ENCODE assay signal across 10 mouse cellular contexts in genomic region chr7:137315544-137315940, GRCm38 (mm10). TPM values are rescaled to one million over a fixed set of nuclear protein-coding genes. Genes with fewer than 3 reads are reported as not detected.
A peak's percentile ranks its signal among the peaks of the same experiment; 100 is the strongest.
DNase-seq lines count a peak whose midpoint lies in the region; ATAC-seq and TF ChIP-seq lines count a peak whose summit lies in the region.
"Had no signal": no experiment of that assay in that cellular context is flagged by ENCODE, and none has a peak within 500 bp of the region (broad histone marks: within the 10 kb centered on the region; RNA-seq: fewer than 3 reads in every experiment).

No protein-coding gene starts in this region.

- 0 out of 2 replicates have a peak overlapping the region, but pooled peaks have one; percentile 6 for H3K4me3 ChIP-seq in lung, embryonic 14.5 days (ENCODE audit: low read depth, low read length)
- no peak overlapping the region for H3K4me3 ChIP-seq in lung, adult 2 months (replicated peaks; ENCODE audit: extremely low read depth, low read depth, low read length)
- H3K4me3 ChIP-seq in forebrain, embryonic 16.5 days (replicated peaks; ENCODE audit: low read length) = no peak overlapping the region
- H3K4me3 ChIP-seq in limb, embryonic 13.5 days = peak overlapping the region; percentile 86
- peak overlapping the region; percentile 61 for H3K4me3 ChIP-seq in stomach, embryonic 16.5 days (replicated peaks; ENCODE audit: low read length)
- H3K4me3 ChIP-seq in lung, postnatal 0 days (ENCODE audit: low read depth, low read length) = no peak overlapping the region

- TF ChIP-seq POLR2A in lung, adult 2 months (IDR thresholded peaks at IDR 0.05; ENCODE audit: borderline replicate concordance, extremely low read depth, low read depth, low read length) = no peak

- DNase-seq in lung, embryonic 14.5 days = no peak
- DNase-seq in lung, adult 2 months = no peak
- DNase-seq in layer of hippocampus, postnatal 36 days = no peak
- no peak for DNase-seq in adrenal gland, postnatal 36 days
- no peak for DNase-seq in lung, postnatal 0 days (ENCODE audit: low spot score)
- DNase-seq: adrenal gland, postnatal 25 days; lung, postnatal 36 days had no signal

- 3% methylated on average over 19 of the region's 19 CpGs for WGBS in lung, embryonic 14.5 days
- WGBS in lung, adult 2 months = 7% methylated on average over 19 of the region's 19 CpGs
- WGBS in forebrain, embryonic 16.5 days = 1% methylated on average over 19 of the region's 19 CpGs
- WGBS in limb, embryonic 13.5 days = 5% methylated on average over 19 of the region's 19 CpGs
- WGBS in stomach, embryonic 16.5 days = 5% methylated on average over 19 of the region's 19 CpGs
- WGBS in lung, postnatal 0 days = 3% methylated on average over 19 of the region's 19 CpGs

- H3K36me3 ChIP-seq in lung, embryonic 14.5 days (ENCODE audit: insufficient read depth) = no peaks in the 10 kb centered on the region
- H3K36me3 ChIP-seq in forebrain, embryonic 16.5 days (ENCODE audit: control insufficient read depth, insufficient read depth) = no peaks in the 10 kb centered on the region
- H3K36me3 ChIP-seq in limb, embryonic 13.5 days = no peaks in the 10 kb centered on the region
- H3K36me3 ChIP-seq in stomach, embryonic 16.5 days (ENCODE audit: control insufficient read depth, insufficient read depth, low read length) = no peaks in the 10 kb centered on the region
- H3K36me3 ChIP-seq in lung, postnatal 0 days (ENCODE audit: insufficient read depth, low read length) = no peaks in the 10 kb centered on the region

- TF ChIP-seq CTCF in lung, embryonic 14.5 days (IDR thresholded peaks at IDR 0.05; ENCODE audit: low read depth) = no peak
- TF ChIP-seq CTCF in lung, adult 2 months (IDR thresholded peaks at IDR 0.05; ENCODE audit: insufficient read depth, low read length) = no peak
- no peak for TF ChIP-seq CTCF in lung, postnatal 0 days (IDR thresholded peaks at IDR 0.05)

- TF ChIP-seq EP300 in lung, postnatal 0 days (IDR thresholded peaks at IDR 0.05) = no peak

- H3K27me3 ChIP-seq in lung, embryonic 14.5 days (ENCODE audit: insufficient read depth, low read length) = peaks cover 97% of the 10 kb centered on the region
- peaks cover 70% of the 10 kb centered on the region for H3K27me3 ChIP-seq in forebrain, embryonic 16.5 days (replicated peaks; ENCODE audit: control insufficient read depth, insufficient read depth, low read length)
- H3K27me3 ChIP-seq in limb, embryonic 13.5 days = peaks cover 65% of the 10 kb centered on the region
- peaks cover 85% of the 10 kb centered on the region for H3K27me3 ChIP-seq in stomach, embryonic 16.5 days (ENCODE audit: control insufficient read depth, insufficient read depth, low read length)
- peaks cover 99% of the 10 kb centered on the region for H3K27me3 ChIP-seq in lung, postnatal 0 days (replicated peaks; ENCODE audit: insufficient read depth, low read length)

- no peak overlapping the region for H3K27ac ChIP-seq in lung, embryonic 14.5 days (ENCODE audit: low read depth)
- H3K27ac ChIP-seq in forebrain, embryonic 16.5 days (ENCODE audit: low read length) = no peak overlapping the region
- peak overlapping the region; percentile 88 for H3K27ac ChIP-seq in limb, embryonic 13.5 days
- H3K27ac ChIP-seq in stomach, embryonic 16.5 days (ENCODE audit: low read length) = no peak overlapping the region
- no peak overlapping the region for H3K27ac ChIP-seq in lung, postnatal 0 days (ENCODE audit: low read length)

- ATAC-seq in lung, embryonic 14.5 days (ENCODE audit: insufficient read depth) = no peak
- ATAC-seq in forebrain, embryonic 16.5 days = no peak
- ATAC-seq in limb, embryonic 13.5 days (ENCODE audit: low FRiP score, low read depth) = no peak
- ATAC-seq in stomach, embryonic 16.5 days (ENCODE audit: insufficient read depth, low FRiP score) = no peak
- no peak for ATAC-seq in lung, postnatal 0 days

- no peak overlapping the region for H3K9ac ChIP-seq in lung, embryonic 14.5 days
- no peak overlapping the region for H3K9ac ChIP-seq in forebrain, embryonic 16.5 days (replicated peaks; ENCODE audit: low read depth, low read length)
- peak overlapping the region; percentile 99 for H3K9ac ChIP-seq in limb, embryonic 13.5 days
- H3K9ac ChIP-seq in stomach, embryonic 16.5 days (ENCODE audit: low read length) = peak overlapping the region; percentile 24
- no peak overlapping the region for H3K9ac ChIP-seq in lung, postnatal 0 days (replicated peaks; ENCODE audit: low read depth)

- H3K9me3 ChIP-seq in lung, embryonic 14.5 days (ENCODE audit: low read depth, low read length) = no peaks in the 10 kb centered on the region
- H3K9me3 ChIP-seq in forebrain, embryonic 16.5 days (ENCODE audit: control insufficient read depth, low read length) = no peaks in the 10 kb centered on the region; the same call in 1 of the 2 replicates
- H3K9me3 ChIP-seq in limb, embryonic 13.5 days = no peaks in the 10 kb centered on the region
- no peaks in the 10 kb centered on the region for H3K9me3 ChIP-seq in stomach, embryonic 16.5 days (replicated peaks; ENCODE audit: control insufficient read depth, low read length)
- no peaks in the 10 kb centered on the region for H3K9me3 ChIP-seq in lung, postnatal 0 days (ENCODE audit: low read length)

- H3K4me1 ChIP-seq in lung, embryonic 14.5 days (ENCODE audit: insufficient read depth) = no peaks in the 10 kb centered on the region
- H3K4me1 ChIP-seq in lung, adult 2 months (ENCODE audit: control insufficient read depth, insufficient read depth, low read length) = peaks cover 8% of the 10 kb centered on the region
- peaks cover 44% of the 10 kb centered on the region for H3K4me1 ChIP-seq in forebrain, embryonic 16.5 days (replicated peaks; ENCODE audit: control insufficient read depth, insufficient read depth, low read length)
- H3K4me1 ChIP-seq in limb, embryonic 13.5 days = peaks cover 55% of the 10 kb centered on the region
- peaks cover 15% of the 10 kb centered on the region for H3K4me1 ChIP-seq in stomach, embryonic 16.5 days (ENCODE audit: control insufficient read depth, insufficient read depth, low read length)
- peaks cover 8% of the 10 kb centered on the region; the same call in 1 of the 2 replicates for H3K4me1 ChIP-seq in lung, postnatal 0 days (ENCODE audit: insufficient read depth, low read depth, low read length)

- H3K4me2 ChIP-seq in lung, embryonic 14.5 days = no peak overlapping the region
- H3K4me2 ChIP-seq in forebrain, embryonic 16.5 days (ENCODE audit: low read length) = peak overlapping the region; percentile 19; the same call in 1 of the 2 replicates
- H3K4me2 ChIP-seq in limb, embryonic 13.5 days (replicated peaks) = peak overlapping the region; percentile 91
- peak overlapping the region; percentile 95; the same call in 1 of the 2 replicates for H3K4me2 ChIP-seq in stomach, embryonic 16.5 days (ENCODE audit: low read depth, low read length)
- H3K4me2 ChIP-seq in lung, postnatal 0 days (replicated peaks; ENCODE audit: low read depth, low read length) = no peak overlapping the region

RNA-seq across cellular contexts. Expression of gene Ebf3, which starts 1.3 kb away (rescaled TPM):
- 0.09 and 0.14 TPM in 2 replicates for polyA plus RNA-seq in lung, embryonic 14.5 days (2014; fragmentation: Nextera tagmentation; extraction: Ambion mirVana)
- 0.83 and 0.84 TPM in 2 replicates for polyA plus RNA-seq in lung, adult 2 months (2012; rRNA removed)
- 0.72 and 0.73 TPM in 2 replicates for polyA plus RNA-seq in forebrain, embryonic 16.5 days (2015; fragmentation: Nextera tagmentation; extraction: Ambion mirVana)
- 13.4 and 16.9 TPM in 2 replicates for polyA plus RNA-seq in limb, embryonic 13.5 days (2015; fragmentation: Nextera tagmentation; extraction: Ambion mirVana)
- 0.79 and 0.84 TPM in 2 replicates for polyA plus RNA-seq in stomach, embryonic 16.5 days (2015; fragmentation: Nextera tagmentation; extraction: Ambion mirVana)
- under 1 TPM; 0.38 to 0.60 TPM for total RNA-seq in layer of hippocampus, postnatal 36 days (2021)
- 1 to 10 TPM; 4.2 to 4.8 TPM for total RNA-seq in adrenal gland, postnatal 36 days (2021)
- not detected in 2 replicates for polyA plus RNA-seq in lung, postnatal 0 days (2015; fragmentation: Nextera tagmentation; extraction: Ambion mirVana)

Comparison
In these comparisons a context has a peak if more than half of its experiments do, and no peak if none do; other contexts are left out.
1. H3K4me3 ChIP-seq: peak in lung, embryonic 14.5 days (single experiment), limb, embryonic 13.5 days (single experiment) and stomach, embryonic 16.5 days (single experiment); none in lung, adult 2 months (single experiment), forebrain, embryonic 16.5 days (single experiment) and lung, postnatal 0 days (single experiment).
2. H3K4me2 ChIP-seq: peak in forebrain, embryonic 16.5 days (single experiment), limb, embryonic 13.5 days (single experiment) and stomach, embryonic 16.5 days (single experiment); none in lung, embryonic 14.5 days (single experiment) and lung, postnatal 0 days (single experiment).
3. H3K9ac ChIP-seq: peak in limb, embryonic 13.5 days (single experiment) and stomach, embryonic 16.5 days (single experiment); none in lung, embryonic 14.5 days (single experiment), forebrain, embryonic 16.5 days (single experiment) and lung, postnatal 0 days (single experiment).